In the genomic region with DNA sequence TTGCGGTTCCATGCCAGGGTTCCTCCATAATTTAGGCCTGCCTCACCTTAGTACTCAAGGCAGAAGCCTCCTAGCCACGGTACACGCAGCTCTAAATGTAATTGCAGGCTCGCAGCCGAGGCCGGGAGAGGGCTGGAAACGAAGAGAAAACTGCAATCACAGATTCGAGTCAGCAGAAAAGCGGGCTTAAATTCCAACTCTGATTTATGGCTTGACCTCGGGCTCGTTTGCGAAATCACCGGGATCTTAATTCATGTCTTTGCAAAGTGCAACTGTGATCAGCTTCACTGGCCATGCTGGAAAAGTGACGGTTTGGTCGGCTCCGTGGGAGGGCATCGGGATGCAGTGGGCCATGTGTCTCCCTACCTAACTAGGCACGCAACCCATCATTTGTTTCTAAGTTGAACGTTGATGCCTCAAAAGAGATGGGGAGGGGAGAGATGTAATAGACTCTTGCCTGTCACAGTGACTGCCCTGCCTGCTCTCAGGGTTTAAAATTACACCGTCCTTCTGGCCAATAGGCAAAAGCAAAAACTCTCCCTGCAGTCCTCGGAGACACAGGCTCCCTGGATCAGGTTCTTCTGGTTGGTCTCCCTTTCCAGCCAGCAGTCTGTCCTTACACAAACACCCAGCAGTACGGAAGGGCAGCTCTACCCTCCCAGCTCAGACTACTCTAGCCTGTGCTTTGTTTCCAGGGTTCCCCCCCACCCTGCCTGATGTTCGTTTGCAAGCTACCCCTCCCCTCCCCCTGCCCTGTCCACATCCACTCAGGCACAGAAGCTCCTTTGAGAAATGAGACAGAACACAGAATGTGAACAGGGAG, we compare ENCODE assay signal across 8 mouse cellular contexts.
A peak's percentile ranks its signal among the peaks of the same experiment; 100 is the strongest.
DNase-seq lines count a peak whose midpoint lies in the region; ATAC-seq and TF ChIP-seq lines count a peak whose summit lies in the region.

No protein-coding gene starts in this region.

- no peaks in the 10 kb centered on the region for H3K36me3 ChIP-seq in forebrain, embryonic 16.5 days (ENCODE audit: control insufficient read depth, insufficient read depth)
- H3K36me3 ChIP-seq in hindbrain, embryonic 13.5 days: peaks cover 4% of the 10 kb centered on the region
- H3K36me3 ChIP-seq in limb, embryonic 14.5 days (ENCODE audit: control insufficient read depth, insufficient read depth, low read length): peaks cover 9% of the 10 kb centered on the region; the same call in 1 of the 2 replicates
- H3K36me3 ChIP-seq in midbrain, embryonic 13.5 days: peaks cover 6% of the 10 kb centered on the region

- H3K27me3 ChIP-seq in forebrain, embryonic 16.5 days (replicated peaks; ENCODE audit: control insufficient read depth, insufficient read depth, low read length): no peaks in the 10 kb centered on the region
- H3K27me3 ChIP-seq in hindbrain, embryonic 13.5 days: no peaks in the 10 kb centered on the region
- H3K27me3 ChIP-seq in limb, embryonic 14.5 days (ENCODE audit: control insufficient read depth, insufficient read depth, low read length): no peaks in the 10 kb centered on the region
- H3K27me3 ChIP-seq in midbrain, embryonic 13.5 days: no peaks in the 10 kb centered on the region

- no peak for DNase-seq in frontal cortex, postnatal 25 days (ENCODE audit: low spot score in 2 of 2)
- DNase-seq in limb, embryonic 14.5 days (ENCODE audit: low spot score): peak; percentile 61
- peak; percentile 81 for DNase-seq in yolk sac, embryonic 10.5 days (ENCODE audit: low spot score)
- DNase-seq in frontal cortex, postnatal 36 days (ENCODE audit: low spot score in 2 of 2): no peak

- no peak for TF ChIP-seq POLR2A in limb, embryonic 14.5 days (IDR thresholded peaks at IDR 0.05; ENCODE audit: borderline replicate concordance, extremely low read depth, insufficient read depth, insufficient read length)

- 37% methylated on average over 23 of the region's 23 CpGs for WGBS in forebrain, embryonic 16.5 days
- WGBS in hindbrain, embryonic 13.5 days: 38% methylated on average over 23 of the region's 23 CpGs
- 13% methylated on average over 23 of the region's 23 CpGs for WGBS in limb, embryonic 14.5 days
- WGBS in midbrain, embryonic 13.5 days: 48% methylated on average over 23 of the region's 23 CpGs

- no peaks in the 10 kb centered on the region for H3K9me3 ChIP-seq in forebrain, embryonic 16.5 days (ENCODE audit: control insufficient read depth, low read length)
- H3K9me3 ChIP-seq in hindbrain, embryonic 13.5 days: no peaks in the 10 kb centered on the region
- no peaks in the 10 kb centered on the region for H3K9me3 ChIP-seq in limb, embryonic 14.5 days (ENCODE audit: control insufficient read depth, low read length)
- H3K9me3 ChIP-seq in midbrain, embryonic 13.5 days: no peaks in the 10 kb centered on the region

- 0 out of 2 replicates have a peak, but pooled peaks have one; percentile 25 for ATAC-seq in frontal cortex, adult (ENCODE audit: low TSS enrichment)
- ATAC-seq in forebrain, embryonic 16.5 days: peak; percentile 58
- peak; percentile 83 for ATAC-seq in hindbrain, embryonic 13.5 days (ENCODE audit: low FRiP score)
- peak; percentile 76 for ATAC-seq in limb, embryonic 14.5 days (ENCODE audit: low FRiP score, low read depth)
- ATAC-seq in midbrain, embryonic 13.5 days: peak; percentile 83

- peak overlapping the region; percentile 3; the same call in 1 of the 2 replicates for H3K4me2 ChIP-seq in forebrain, embryonic 16.5 days (ENCODE audit: low read length)
- H3K4me2 ChIP-seq in hindbrain, embryonic 13.5 days: peak overlapping the region; percentile 48
- peak overlapping the region; percentile 46 for H3K4me2 ChIP-seq in limb, embryonic 14.5 days (replicated peaks; ENCODE audit: low read depth, low read length, severe bottlenecking)
- peak overlapping the region; percentile 38 for H3K4me2 ChIP-seq in midbrain, embryonic 13.5 days (replicated peaks)

- no peak overlapping the region for H3K27ac ChIP-seq in forebrain, embryonic 16.5 days (ENCODE audit: low read length)
- H3K27ac ChIP-seq in hindbrain, embryonic 13.5 days: peak overlapping the region; percentile 55
- H3K27ac ChIP-seq in limb, embryonic 14.5 days (replicated peaks; ENCODE audit: low read depth, low read length): peak overlapping the region; percentile 44
- peak overlapping the region; percentile 5; the same call in 1 of the 2 replicates for H3K27ac ChIP-seq in midbrain, embryonic 13.5 days

- H3K4me3 ChIP-seq in forebrain, embryonic 16.5 days (replicated peaks; ENCODE audit: low read length): no peak overlapping the region
- peak overlapping the region; percentile 1; the same call in 1 of the 2 replicates for H3K4me3 ChIP-seq in hindbrain, embryonic 13.5 days
- H3K4me3 ChIP-seq in limb, embryonic 14.5 days (replicated peaks; ENCODE audit: low read length): peak overlapping the region; percentile 18
- H3K4me3 ChIP-seq in midbrain, embryonic 13.5 days (replicated peaks): peak overlapping the region; percentile 8; the same call in 1 of the 2 replicates

- H3K4me1 ChIP-seq in forebrain, embryonic 16.5 days (replicated peaks; ENCODE audit: control insufficient read depth, insufficient read depth, low read length): peaks cover 5% of the 10 kb centered on the region
- peaks cover 24% of the 10 kb centered on the region for H3K4me1 ChIP-seq in hindbrain, embryonic 13.5 days (replicated peaks)
- peaks cover 32% of the 10 kb centered on the region for H3K4me1 ChIP-seq in limb, embryonic 14.5 days (ENCODE audit: control insufficient read depth, insufficient read depth, low read length)
- peaks cover 19% of the 10 kb centered on the region for H3K4me1 ChIP-seq in midbrain, embryonic 13.5 days (replicated peaks)

- H3K9ac ChIP-seq in forebrain, embryonic 16.5 days (replicated peaks; ENCODE audit: low read depth, low read length): no peak overlapping the region
- peak overlapping the region; percentile 43; the same call in 1 of the 2 replicates for H3K9ac ChIP-seq in hindbrain, embryonic 13.5 days
- 0 out of 2 replicates have a peak overlapping the region, but pooled peaks have one; percentile 39 for H3K9ac ChIP-seq in limb, embryonic 14.5 days (ENCODE audit: low read depth, low read length, severe bottlenecking)
- H3K9ac ChIP-seq in midbrain, embryonic 13.5 days (replicated peaks): peak overlapping the region; percentile 33

Comparison
In these comparisons a context has a peak if more than half of its experiments do, and no peak if none do; other contexts are left out.
1. ATAC-seq: peak in every context shown above with its lines; median percentile 83 in hindbrain, embryonic 13.5 days; 83 in midbrain, embryonic 13.5 days; 76 in limb, embryonic 14.5 days; 58 in forebrain, embryonic 16.5 days; 25 in frontal cortex, adult.
2. DNase-seq: peak in limb, embryonic 14.5 days (single experiment) and yolk sac, embryonic 10.5 days (single experiment); none in frontal cortex, postnatal 25 days (0 of 2) and frontal cortex, postnatal 36 days (0 of 2).
3. Peak in every context shown above with its lines, with median percentiles within 50 percentile points of each other: H3K4me2 ChIP-seq.